Mouse (Mus musculus) B cell, adult 2 months (primary cell): ENCODE measurements around the gene Tle1.
A peak's percentile ranks its signal among the peaks of the same experiment; 100 is the strongest.

Experiments
- DNase-seq, 2 experiments: peaks; one replicate each; pipeline ENCODE4 v3.0.0; 2022

Gene Tle1

DNA sequence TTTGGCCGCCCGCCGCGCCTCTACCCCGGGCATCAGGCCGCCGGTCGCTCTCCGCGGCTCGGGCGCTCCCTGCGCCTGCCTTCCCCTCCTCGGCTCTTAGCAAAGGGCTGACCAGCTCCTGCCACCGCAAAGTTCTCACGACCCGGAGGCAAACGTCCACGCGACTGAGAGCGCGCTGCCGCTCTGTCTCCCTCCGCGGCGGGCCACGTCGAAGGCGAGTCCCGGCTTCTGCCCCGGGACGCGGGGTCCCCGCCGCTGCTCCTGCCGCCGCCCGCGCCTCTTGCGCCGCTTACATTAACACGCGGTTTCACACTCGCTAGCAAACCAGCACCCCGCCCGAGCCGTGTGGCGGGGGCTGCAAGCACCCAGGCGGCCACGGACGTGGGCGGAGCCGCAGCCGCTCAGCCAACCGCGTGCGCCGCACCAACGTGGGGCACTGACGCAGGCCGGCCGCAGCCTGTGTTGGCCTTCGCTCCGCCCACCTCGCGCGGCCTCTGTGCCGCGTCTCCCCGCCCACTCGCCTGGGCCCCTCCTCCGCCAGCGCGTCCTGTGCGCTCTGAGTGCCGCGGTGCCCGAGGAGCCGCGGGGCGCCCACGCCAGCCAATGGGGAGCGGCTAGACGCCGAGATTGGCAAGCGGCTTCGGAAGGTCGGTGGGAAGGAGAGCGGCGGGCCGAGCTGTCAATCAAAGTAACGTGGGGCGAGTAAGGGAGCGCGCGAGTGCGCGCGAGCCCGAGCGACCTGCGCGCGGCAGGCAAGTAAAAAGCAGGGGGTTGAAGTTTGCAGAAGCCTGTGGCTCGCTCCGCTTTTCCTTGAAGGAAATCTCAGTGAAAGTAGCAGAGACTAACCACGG, at the start of gene Tle1:
Gene Tle1, minus strand, starts transcription at position 361 of the 851 bp plus-strand sequence.
- peak; percentile 99 to 100 for DNase-seq

DNA sequence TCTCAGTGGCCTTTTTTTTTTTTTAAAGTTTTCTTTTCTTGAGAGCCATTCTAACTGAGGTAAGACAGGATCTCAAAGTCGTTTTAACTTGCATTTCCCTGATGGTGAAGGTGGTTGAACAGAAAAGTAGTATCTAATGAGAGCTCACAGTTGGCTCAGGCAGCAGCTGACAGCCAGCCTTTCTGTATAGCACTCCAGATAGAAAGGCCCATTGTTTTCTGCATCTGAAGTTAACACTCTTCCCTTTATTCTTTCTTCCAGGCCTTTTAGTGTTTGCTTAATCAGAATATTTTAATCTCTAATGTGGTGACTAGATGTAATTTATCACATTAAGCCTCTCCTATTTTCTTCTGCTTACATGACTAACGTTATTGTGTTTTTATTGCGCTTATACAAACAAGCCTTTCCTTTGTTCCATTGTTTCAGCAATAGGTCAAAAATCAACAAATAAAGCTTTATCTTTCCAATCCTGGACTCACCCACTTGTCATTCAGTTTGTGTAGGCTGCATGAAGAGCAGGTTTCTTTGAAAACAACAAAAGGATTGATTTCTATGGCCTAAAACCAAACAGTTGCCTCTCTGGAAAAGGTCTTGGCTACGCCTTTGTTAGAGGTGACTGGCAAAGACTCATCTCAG, 33.0 kb upstream of the Tle1 start:
- no peak for DNase-seq

GRCm38 (mm10) chr4:72232206-72232605, 31.5 kb upstream of the Tle1 start:
- DNase-seq, result no peak

GRCm38 (mm10) chr4:72230832-72231231, 30.1 kb upstream of the Tle1 start:
- DNase-seq, result no peak

- DNase-seq, result no peak
Observed at GRCm38 (mm10) chr4:72221629-72222028, 20.9 kb upstream of the Tle1 start.

GRCm38 (mm10) chr4:72204420-72205045, 3.8 kb upstream of the Tle1 start:
- DNase-seq, result no peak

DNA sequence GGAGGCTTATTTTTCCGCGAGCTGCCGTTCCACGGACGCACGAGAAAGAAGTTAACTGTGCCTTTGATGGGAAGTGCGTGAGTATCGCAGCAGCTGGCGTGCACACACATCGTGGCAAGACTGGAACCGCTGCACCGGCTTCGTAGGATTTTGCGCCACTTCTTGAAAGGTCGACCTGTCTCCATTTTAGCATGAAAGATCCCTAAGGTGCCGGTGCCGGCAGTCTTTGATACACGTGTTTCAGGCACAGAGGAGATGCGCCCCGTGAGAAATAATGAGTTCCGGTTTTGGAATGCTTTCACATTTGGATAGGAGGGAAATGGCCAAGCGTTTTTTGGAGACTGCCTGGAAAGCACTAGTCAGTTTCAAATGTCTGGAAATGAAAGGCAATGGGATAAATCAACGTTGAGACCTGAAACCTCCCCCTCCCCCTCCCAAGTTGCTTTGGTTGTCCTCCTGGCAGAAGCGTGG, 837 bp upstream of the Tle1 start:
- DNase-seq, result peak; percentile 45 to 54

- DNase-seq, result peak; percentile 55 to 65
Observed at GRCm38 (mm10) chr4:72199571-72200558, 854 bp downstream of the Tle1 start.

DNA sequence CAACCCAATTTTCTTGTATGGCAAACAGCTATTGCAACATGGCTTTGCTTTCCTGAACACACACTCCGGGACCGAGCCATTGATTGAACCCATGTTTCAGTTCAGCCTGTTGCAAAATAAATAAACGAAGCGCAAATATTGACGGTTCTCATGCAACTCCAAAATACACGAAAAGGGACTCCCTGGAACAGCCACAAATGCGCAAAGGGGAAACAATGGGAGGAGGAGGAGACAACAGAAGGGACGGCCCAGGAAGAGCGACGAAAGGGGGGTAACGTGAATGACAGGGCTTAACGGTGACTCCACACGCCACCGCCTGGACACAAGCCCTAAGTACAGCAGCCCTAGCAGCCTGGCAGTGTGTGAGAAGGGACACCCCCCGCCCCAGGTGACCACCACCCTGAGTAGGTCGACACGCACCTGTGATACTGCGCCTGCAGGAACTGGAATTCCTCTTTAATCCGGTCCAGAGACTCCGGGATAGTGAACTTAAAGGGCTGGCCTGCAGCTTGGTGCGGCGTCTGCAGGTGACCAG, 1.8 kb downstream of the Tle1 start:
- peak; percentile 74 to 76 for DNase-seq

- no peak for DNase-seq
Observed at GRCm38 (mm10) chr4:72197888-72198605, 2.7 kb downstream of the Tle1 start.

DNA sequence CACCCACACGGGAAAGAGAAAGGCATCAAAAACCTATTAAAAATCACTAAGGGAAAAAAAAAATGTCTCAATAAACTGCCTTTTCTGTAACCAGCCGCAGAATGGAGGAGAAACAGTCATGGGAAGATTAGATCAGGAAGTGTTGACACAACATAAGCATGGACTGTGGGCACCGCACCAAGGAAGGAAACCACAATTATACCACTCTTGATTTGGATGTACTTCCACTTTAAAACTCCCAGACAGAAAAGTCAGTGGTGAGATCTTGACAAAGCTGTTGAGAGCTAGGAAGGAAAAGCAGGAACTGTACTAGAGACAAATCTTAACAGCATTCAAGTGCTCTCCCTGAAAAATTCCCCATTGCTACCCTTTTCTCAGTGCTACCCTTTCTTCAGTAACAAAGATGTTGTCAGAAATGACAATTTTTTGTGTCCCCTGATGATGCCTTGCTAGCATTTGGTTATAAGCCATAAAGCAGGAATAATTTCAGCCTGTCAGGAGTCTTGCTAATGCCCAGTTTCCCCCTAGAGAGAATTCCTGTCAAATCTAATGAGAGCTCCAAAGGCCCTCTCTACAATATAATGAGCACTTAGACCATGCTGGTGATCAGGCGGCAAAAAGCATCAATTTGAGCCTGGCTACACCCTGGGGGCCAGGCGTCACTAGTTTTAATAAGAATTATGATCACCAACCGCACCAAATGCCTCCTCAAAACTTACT, 5.4 kb downstream of the Tle1 start:
- DNase-seq, result no peak

DNA sequence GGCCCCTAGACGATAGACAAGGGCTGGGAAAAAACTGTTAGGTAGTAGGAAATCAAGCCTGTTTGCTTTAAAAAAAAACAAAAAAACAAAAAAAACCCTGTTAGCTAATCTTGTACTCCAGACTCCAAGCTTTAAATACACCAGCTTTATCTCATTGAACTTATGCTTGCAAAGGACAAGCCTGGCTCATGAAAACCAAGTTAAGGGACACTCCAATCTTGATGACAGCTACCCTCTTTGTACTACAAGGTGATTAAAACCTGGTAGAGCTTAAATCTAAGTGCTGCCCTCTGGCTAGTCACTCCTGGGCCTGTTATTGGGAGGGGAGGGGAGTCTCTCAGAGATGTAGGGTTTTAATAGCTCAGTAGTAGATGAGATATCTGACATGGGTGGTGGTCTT, 7.4 kb downstream of the Tle1 start:
- DNase-seq, result no peak

DNA sequence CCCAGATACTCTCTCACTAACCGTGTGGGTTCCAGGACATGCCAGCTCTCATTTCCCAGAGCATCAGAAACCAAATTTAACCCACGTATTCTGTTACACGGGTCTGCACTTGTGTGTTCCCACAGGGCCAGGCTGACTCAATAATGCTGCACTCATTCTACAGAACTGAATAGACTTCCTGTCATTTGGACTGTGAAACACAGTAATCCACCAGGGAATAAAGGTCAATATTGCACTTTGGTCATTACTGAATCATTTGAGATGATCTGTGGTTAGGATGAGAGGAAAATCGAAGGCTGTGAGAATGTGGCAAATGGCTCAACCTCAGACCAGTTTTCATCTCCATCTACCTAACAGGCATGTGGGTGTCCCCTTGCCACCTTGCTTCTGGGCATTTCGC, 16.2 kb downstream of the Tle1 start:
- no peak for DNase-seq

DNA sequence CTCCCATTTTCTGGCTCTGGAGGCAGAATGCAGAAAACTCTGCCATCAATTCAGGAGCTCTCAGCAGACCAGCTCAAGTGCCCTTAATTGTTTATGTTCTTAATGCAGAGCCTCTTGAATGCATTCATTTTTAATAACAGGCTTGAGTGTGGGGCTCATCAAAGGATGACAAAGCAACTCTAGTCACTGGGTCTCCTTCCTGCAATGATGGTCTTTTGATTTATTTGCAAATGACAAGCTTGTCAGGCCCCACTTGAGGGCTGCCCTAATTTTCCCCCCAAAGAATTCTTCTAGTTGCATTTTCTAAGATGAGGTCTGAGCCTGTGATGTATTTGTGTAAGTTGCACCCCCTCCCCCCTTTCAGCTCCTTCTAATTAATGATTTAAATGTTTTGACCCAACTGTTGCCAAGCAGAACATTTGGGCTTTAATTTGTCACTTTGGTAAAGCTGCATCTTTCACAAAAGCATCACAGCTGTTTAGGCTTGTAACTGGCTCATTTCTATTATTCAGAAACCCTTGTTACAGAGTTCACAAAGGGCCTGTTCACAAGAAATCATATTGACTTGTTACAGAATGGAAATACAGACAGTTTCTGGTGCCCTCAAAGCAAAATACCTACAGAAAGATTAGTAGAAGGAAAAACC, 18.3 kb downstream of the Tle1 start:
- no peak for DNase-seq

GRCm38 (mm10) chr4:72175943-72176342, 24.8 kb downstream of the Tle1 start:
- no peak for DNase-seq

DNA sequence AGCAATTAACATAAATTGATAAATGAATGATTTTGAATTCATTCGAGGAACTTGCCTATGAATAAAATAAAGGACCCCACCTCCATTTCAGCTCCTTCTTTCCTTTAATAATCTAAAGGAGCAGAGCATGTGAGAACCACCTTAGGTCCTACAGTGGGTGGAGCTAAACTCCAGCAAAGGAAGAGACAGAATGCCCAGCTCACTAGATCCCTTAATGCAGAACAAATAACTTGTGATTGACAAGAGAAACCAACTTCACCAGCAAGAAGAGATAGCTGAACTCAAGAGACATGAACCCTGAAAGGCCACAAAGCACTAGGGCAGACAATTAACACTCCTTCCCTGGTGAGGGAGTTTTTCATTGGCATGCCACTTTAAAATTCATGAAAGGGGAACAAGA, 32.5 kb downstream of the Tle1 start:
- DNase-seq, result no peak

DNA sequence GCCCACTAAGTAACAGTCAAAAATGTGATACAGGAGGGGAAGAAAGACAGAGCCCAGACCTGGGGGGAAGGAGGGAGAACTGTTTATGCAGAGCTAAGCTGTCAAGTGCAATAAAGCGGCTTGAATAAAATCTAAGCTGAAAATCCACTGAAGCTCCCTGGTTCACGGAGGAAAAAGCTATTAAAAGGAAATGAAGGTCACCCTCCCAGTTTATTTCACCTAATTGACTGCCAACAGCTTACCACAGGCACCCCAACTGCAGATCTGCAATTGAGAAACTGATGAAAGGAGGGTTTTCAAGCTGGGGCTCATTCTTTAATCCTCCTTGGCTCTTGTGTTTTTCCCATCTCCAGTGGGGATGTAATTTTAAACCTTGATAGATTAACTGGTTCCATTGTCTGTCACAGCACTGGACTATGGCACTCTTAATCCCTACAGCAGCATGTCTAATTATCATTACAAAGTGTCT, 32.9 kb downstream of the Tle1 start:
- DNase-seq, result no peak

DNA sequence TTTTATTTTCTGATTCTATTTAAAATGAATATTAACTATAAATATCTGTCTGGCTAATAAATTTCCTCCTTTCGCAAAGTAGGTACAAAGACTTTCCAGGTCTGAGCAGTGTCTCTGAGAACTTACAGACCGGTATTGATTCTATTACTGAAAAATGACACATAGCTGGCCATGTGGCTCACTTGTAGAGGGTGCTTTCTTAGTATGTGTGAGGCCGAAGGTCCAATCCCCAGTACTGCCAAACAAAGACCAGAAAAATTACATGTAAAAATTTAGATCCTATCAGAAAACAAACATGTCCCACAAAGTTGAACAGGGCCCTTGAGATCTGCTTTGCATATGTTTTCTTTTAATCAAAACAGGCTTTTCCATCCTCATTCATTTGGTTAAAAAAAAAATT, 33.5 kb downstream of the Tle1 start:
- no peak for DNase-seq

GRCm38 (mm10) chr4:72166561-72166960, 34.2 kb downstream of the Tle1 start:
- DNase-seq, result no peak

GRCm38 (mm10) chr4:72165765-72166164, 35.0 kb downstream of the Tle1 start:
- DNase-seq, result no peak
